Mouse (Mus musculus) cerebellum, adult 2 months (tissue): Measurements from ENCODE around the gene Arfgap2. TPM values are rescaled to one million over a fixed set of nuclear protein-coding genes. Genes with fewer than 3 reads are reported as not detected.

Source experiments
- DNase-seq, 2 experiments: peaks; one replicate each; pipeline ENCODE4 v3.0.0; 2021
- H3K27ac ChIP-seq: fragments of 200-500 bp; 2 replicates; pipeline ENCODE4 v1.5.1; 2012; ENCODE audit warnings: low read length, control low read depth, inconsistent platforms; ENCODE audit not compliant: insufficient read depth
- H3K27me3 ChIP-seq: fragments of 200-500 bp; 2 replicates; pipeline ENCODE4 v1.6.1; 2012; ENCODE audit warnings: inconsistent platforms, mild to moderate bottlenecking, low read length, moderate library complexity; ENCODE audit not compliant: control insufficient read depth, insufficient read depth
- H3K4me1 ChIP-seq: fragments of 200-500 bp; 2 replicates; pipeline ENCODE4 v1.6.1; 2011; ENCODE audit warnings: low read length; ENCODE audit not compliant: control insufficient read depth, insufficient read depth
- H3K4me3 ChIP-seq: fragments of 200-500 bp; replicated peaks from 2 replicates; pipeline ENCODE3; 2011; ENCODE audit warnings: mild to moderate bottlenecking, low read depth, low read length, control low read depth; ENCODE audit not compliant: insufficient read depth
- CTCF ChIP-seq: fragments of 200-500 bp; IDR thresholded peaks from 2 replicates; pipeline ENCODE4 v1.5.1; 2011; ENCODE audit warnings: low read depth, mild to moderate bottlenecking, control low read depth, low read length, moderate library complexity, borderline replicate concordance; ENCODE audit not compliant: insufficient read depth
- POLR2A ChIP-seq: fragments of 200-500 bp; IDR thresholded peaks from 2 replicates; pipeline ENCODE4 v1.6.1; 2011; ENCODE audit warnings: low read length, control low read depth, borderline replicate concordance; ENCODE audit not compliant: insufficient read depth
- WGBS: fragments of 180-500 bp; shearing (Covaris S2); methylation state at CpG from one replicate; pipeline ENCODE4 v1.1.7; 2018; 5-methylcytosine and 5-hydroxymethylcytosine counted together
- polyA plus RNA-seq: library from polyadenylated mRNA; depleted of rRNA; stranded (reverse); fragments of >200 nt; gene quantifications from 2 replicates; pipeline ENCODE4 v1.2.3, GENCODE M21; 2012

Gene Arfgap2
- polyA plus RNA-seq, 1 experiment, result 54.1 TPM

GRCm38 (mm10) chr2:91302845-91303244, 38.1 kb downstream of the Arfgap2 start:
- no peak for DNase-seq
- no peaks in the 10 kb centered on the region for H3K27me3 ChIP-seq
- H3K4me3 ChIP-seq, result no peak overlapping the region
- 76% methylated on average over 3 of the region's 3 CpGs for WGBS
- TF ChIP-seq CTCF (no peak), POLR2A (no peak)
- no peaks in the 10 kb centered on the region for H3K4me1 ChIP-seq
- H3K27ac ChIP-seq, result no peak overlapping the region

GRCm38 (mm10) chr2:91305926-91306325, 41.2 kb downstream of the Arfgap2 start:
- no peak overlapping the region for H3K4me3 ChIP-seq
- TF ChIP-seq CTCF (no peak), POLR2A (no peak)
- H3K27me3 ChIP-seq, result no peaks in the 10 kb centered on the region
- no peak overlapping the region for H3K27ac ChIP-seq
- WGBS, result 94% methylated on average over 9 of the region's 9 CpGs
- no peak for DNase-seq
- no peaks in the 10 kb centered on the region for H3K4me1 ChIP-seq

- TF ChIP-seq CTCF (no peak), POLR2A (no peak)
- H3K27me3 ChIP-seq, result no peaks in the 10 kb centered on the region
- no peak overlapping the region for H3K27ac ChIP-seq
- no peak for DNase-seq
- no peak overlapping the region for H3K4me3 ChIP-seq
- H3K4me1 ChIP-seq, result no peaks in the 10 kb centered on the region
Observed at GRCm38 (mm10) chr2:91306589-91306988, 41.8 kb downstream of the Arfgap2 start.

GRCm38 (mm10) chr2:91308680-91309079, 43.9 kb downstream of the Arfgap2 start:
- Histone ChIP-seq H3K27me3 (no peaks in the 10 kb centered on the region), H3K27ac (no peak overlapping the region), H3K4me1 (no peaks in the 10 kb centered on the region), H3K4me3 (no peak overlapping the region)
- DNase-seq, result no peak
- 79% methylated on average over 5 of the region's 5 CpGs for WGBS
- TF ChIP-seq POLR2A (no peak), CTCF (no peak)

GRCm38 (mm10) chr2:91309546-91309945, 44.8 kb downstream of the Arfgap2 start:
- DNase-seq, result no peak
- Histone ChIP-seq H3K27ac (no peak overlapping the region), H3K4me1 (no peaks in the 10 kb centered on the region), H3K4me3 (no peak overlapping the region), H3K27me3 (no peaks in the 10 kb centered on the region)
- TF ChIP-seq CTCF (no peak), POLR2A (no peak)
- 79% methylated on average over 3 of the region's 3 CpGs for WGBS

- Histone ChIP-seq H3K27me3 (no peaks in the 10 kb centered on the region), H3K27ac (no peak overlapping the region), H3K4me1 (no peaks in the 10 kb centered on the region), H3K4me3 (no peak overlapping the region)
- TF ChIP-seq CTCF, result no peak
- no peak for TF ChIP-seq POLR2A
- WGBS, result 55% methylated on average over 10 of the region's 10 CpGs
- DNase-seq, result no peak
Observed at GRCm38 (mm10) chr2:91312578-91313311, 48.0 kb downstream of the Arfgap2 start.

GRCm38 (mm10) chr2:91314184-91314583, 49.4 kb downstream of the Arfgap2 start:
- TF ChIP-seq CTCF, result no peak
- no peak for TF ChIP-seq POLR2A
- H3K4me1 ChIP-seq, result no peaks in the 10 kb centered on the region
- H3K4me3 ChIP-seq, result no peak overlapping the region
- no peak overlapping the region for H3K27ac ChIP-seq
- WGBS, result 96% methylated on average over 7 of the region's 7 CpGs
- DNase-seq, result no peak
- no peaks in the 10 kb centered on the region for H3K27me3 ChIP-seq
